Mouse (Mus musculus): ENCODE measurements around the gene Slc39a1. TPM values are rescaled to one million over a fixed set of nuclear protein-coding genes. Genes with fewer than 3 reads are reported as not detected.

Slc39a1 gene
- total RNA-seq, 2 experiments from 2014 or later: 38.8 to 43.0 TPM

GRCm38 (mm10) chr3:90292345-90293275 is 44.6 kb downstream of the Slc39a1 start, which contains the start of gene Gatad2b:
Gatad2b (plus strand) TSS chr3:90293178.
- H3K27ac ChIP-seq: peak within 1 kb of the TSS; percentile 97
- peak; percentile 98 to 99 for DNase-seq (ENCODE audit: extremely low spot score in 1 of 2, low spot score in 2 of 2)
- intact Hi-C loops (cut with DNase I): loop anchor here (2.0 to 10.0 kb wide), 3 partner anchors 28 to 182 kb away; partner anchors contain the start of genes Dennd4b and Ilf2
- H3K4me3 ChIP-seq: peak within 1 kb of the TSS; percentile 62
- no peak for TF ChIP-seq CTCF (IDR thresholded peaks at IDR 0.05)

- peak overlapping the region; percentile 97 for H3K27ac ChIP-seq
- intact Hi-C loops (cut with DNase I): loop anchor here (2.0 to 10.0 kb wide), 3 partner anchors 29 to 181 kb away; partner anchors contain the start of genes Dennd4b and Ilf2
- peak overlapping the region; percentile 62 for H3K4me3 ChIP-seq
- DNase-seq (ENCODE audit: extremely low spot score in 1 of 2, low spot score in 2 of 2): peak; percentile 20 to 39
- no peak for TF ChIP-seq CTCF (IDR thresholded peaks at IDR 0.05)
Measured at GRCm38 (mm10) chr3:90293352-90294063, 45.5 kb downstream of the Slc39a1 start.

GRCm38 (mm10) chr3:90294064-90294440 is 46.1 kb downstream of the Slc39a1 start:
- TF ChIP-seq CTCF (IDR thresholded peaks at IDR 0.05): no peak
- intact Hi-C loops (cut with DNase I): loop anchor here (5.0 to 10.0 kb wide), 2 partner anchors 78 to 181 kb away; partner anchors contain the start of gene Ilf2
- no peak for DNase-seq (ENCODE audit: extremely low spot score in 1 of 2, low spot score in 2 of 2)
- peak overlapping the region; percentile 97 for H3K27ac ChIP-seq
- H3K4me3 ChIP-seq: peak overlapping the region; percentile 62

GRCm38 (mm10) chr3:90294651-90295050 is 46.7 kb downstream of the Slc39a1 start:
- DNase-seq (ENCODE audit: extremely low spot score in 1 of 2, low spot score in 2 of 2): no peak
- H3K27ac ChIP-seq: no peak overlapping the region
- intact Hi-C loops (cut with DNase I): loop anchor here (5.0 to 10.0 kb wide), 2 partner anchors 78 to 180 kb away; partner anchors contain the start of gene Ilf2
- H3K4me3 ChIP-seq: peak overlapping the region; percentile 62
- TF ChIP-seq CTCF (IDR thresholded peaks at IDR 0.05): no peak

Small RNAs within 50 kb of the gene (microRNA-seq; reads per million reads assigned to microRNA genes)
- 0.49 to 0.96 reads per million in 2 experiments for gene Mir7012

Other genes starting within 250 kb of the Slc39a1 start
- 100 to 1,000 TPM in 1 of 2 experiments, 10 to 100 TPM in 1; 97.6 to 106 TPM for gene Hax1, start 249.4 kb upstream of the Slc39a1 start, total RNA-seq (2021)
- gene 4933434E20Rik, start 196.5 kb upstream of the Slc39a1 start, total RNA-seq (2021): 10 to 100 TPM; 95.2 to 98.7 TPM
- 100 to 1,000 TPM; 180 to 197 TPM for gene Ubap2l, start 195.5 kb upstream of the Slc39a1 start, total RNA-seq (2021)
- 100 to 1,000 TPM; 182 to 193 TPM for gene Tpm3, start 175.5 kb upstream of the Slc39a1 start, total RNA-seq (2021)
- under 1 TPM; 0.36 to 0.42 TPM for gene Nup210l, start 144.0 kb upstream of the Slc39a1 start, total RNA-seq (2021)
- 100 to 1,000 TPM; 799 to 888 TPM for gene Rps27, start 34.5 kb upstream of the Slc39a1 start, total RNA-seq (2021)
- gene Rab13, start 34.5 kb upstream of the Slc39a1 start, total RNA-seq (2021): 1 to 10 TPM; 7.9 to 8.9 TPM
- 10 to 100 TPM; 43.8 to 49.5 TPM for gene Jtb, start 16.6 kb upstream of the Slc39a1 start, total RNA-seq (2021)
- gene Creb3l4, start 4.7 kb upstream of the Slc39a1 start, total RNA-seq (2021): under 1 TPM; 0.42 to 0.50 TPM
- gene Crtc2, start 6.0 kb downstream of the Slc39a1 start, total RNA-seq (2021): 10 to 100 TPM; 39.5 to 43.6 TPM
- 10 to 100 TPM; 35.0 to 36.7 TPM for gene Dennd4b, start 17.0 kb downstream of the Slc39a1 start, total RNA-seq (2021)
- 100 to 1,000 TPM in 1 of 2 experiments, 10 to 100 TPM in 1; 93.5 to 103 TPM for gene Gatad2b, start 45.0 kb downstream of the Slc39a1 start, total RNA-seq (2021)
- 1 to 10 TPM; 8.1 to 8.3 TPM for gene Slc27a3, start 141.8 kb downstream of the Slc39a1 start, total RNA-seq (2021)
- gene Ints3, start 185.4 kb downstream of the Slc39a1 start, total RNA-seq (2021): 10 to 100 TPM; 62.1 to 65.7 TPM
- gene Npr1, start 217.7 kb downstream of the Slc39a1 start, total RNA-seq (2021): 1 to 10 TPM; 3.3 TPM
- 10 to 100 TPM; 75.1 to 92.3 TPM for gene Ilf2, start 228.0 kb downstream of the Slc39a1 start, total RNA-seq (2021)
- gene Snapin, start 242.9 kb downstream of the Slc39a1 start, total RNA-seq (2021): 10 to 100 TPM; 48.8 to 50.9 TPM

Measured in left cerebral cortex, adult 2 months (tissue).